Mouse (Mus musculus): ENCODE results near the gene Zfp3. TPM values are rescaled to one million over a fixed set of nuclear protein-coding genes. Genes with fewer than 3 reads are reported as not detected.
A peak's percentile ranks its signal among the peaks of the same experiment; 100 is the strongest.

Gene Zfp3
- polyA plus RNA-seq, 1 experiment from 2014 or later, result 4.9 TPM

- WGBS, result 83% methylated on average over 1 of the region's 1 CpGs
- ATAC-seq (ENCODE audit: low read depth), result no peak
- H3K4me1 ChIP-seq (replicated peaks; ENCODE audit: control insufficient read depth, insufficient read depth, low read length), result no peaks in the 10 kb centered on the region
Observed at GRCm38 (mm10) chr11:70792409-70792808, 28.4 kb downstream of the Zfp3 start.

GRCm38 (mm10) chr11:70802208-70802864, 38.3 kb downstream of the Zfp3 start:
- H3K9me3 ChIP-seq (ENCODE audit: control insufficient read depth, low read length), result no peaks in the 10 kb centered on the region
- H3K4me2 ChIP-seq (ENCODE audit: low read depth, low read length), result no peak overlapping the region
- H3K27ac ChIP-seq (ENCODE audit: low read length), result no peak overlapping the region
- no peak overlapping the region for H3K4me3 ChIP-seq (ENCODE audit: low read length)
- no peaks in the 10 kb centered on the region for H3K36me3 ChIP-seq (ENCODE audit: control insufficient read depth, insufficient read depth, low read length)
- ATAC-seq (ENCODE audit: low read depth), result no peak
- H3K4me1 ChIP-seq (replicated peaks; ENCODE audit: control insufficient read depth, insufficient read depth, low read length), result peaks cover 3% of the 10 kb centered on the region; the same call in 1 of the 2 replicates
- no peak overlapping the region for H3K9ac ChIP-seq (ENCODE audit: low read length)
- no peaks in the 10 kb centered on the region for H3K27me3 ChIP-seq (ENCODE audit: control insufficient read depth, insufficient read depth, low read depth, low read length)
- 90% methylated on average over 2 of the region's 2 CpGs for WGBS

More at GRCm38 (mm10) chr11:70792409-70792808, 28.4 kb downstream of the Zfp3 start:
- H3K9ac ChIP-seq (ENCODE audit: low read length), result no peak overlapping the region
- no peak overlapping the region for H3K4me3 ChIP-seq (ENCODE audit: low read length)
- H3K27ac ChIP-seq (ENCODE audit: low read length), result no peak overlapping the region
- no peaks in the 10 kb centered on the region for H3K9me3 ChIP-seq (ENCODE audit: control insufficient read depth, low read length)
- no peak overlapping the region for H3K4me2 ChIP-seq (ENCODE audit: low read depth, low read length)
- H3K27me3 ChIP-seq (ENCODE audit: control insufficient read depth, insufficient read depth, low read depth, low read length), result no peaks in the 10 kb centered on the region
- H3K36me3 ChIP-seq (ENCODE audit: control insufficient read depth, insufficient read depth, low read length), result no peaks in the 10 kb centered on the region

GRCm38 (mm10) chr11:70802865-70803261, 38.9 kb downstream of the Zfp3 start:
- H3K4me1 ChIP-seq (replicated peaks; ENCODE audit: control insufficient read depth, insufficient read depth, low read length), result peaks cover 3% of the 10 kb centered on the region; the same call in 1 of the 2 replicates
- H3K27me3 ChIP-seq (ENCODE audit: control insufficient read depth, insufficient read depth, low read depth, low read length), result no peaks in the 10 kb centered on the region
- WGBS, result 51% methylated on average over 2 of the region's 2 CpGs
- ATAC-seq (ENCODE audit: low read depth), result no peak
- H3K4me2 ChIP-seq (ENCODE audit: low read depth, low read length), result no peak overlapping the region
- H3K9me3 ChIP-seq (ENCODE audit: control insufficient read depth, low read length), result no peaks in the 10 kb centered on the region
- no peaks in the 10 kb centered on the region for H3K36me3 ChIP-seq (ENCODE audit: control insufficient read depth, insufficient read depth, low read length)
- no peak overlapping the region for H3K9ac ChIP-seq (ENCODE audit: low read length)
- no peak overlapping the region; the same call in 1 of the 2 replicates for H3K27ac ChIP-seq (ENCODE audit: low read length)
- H3K4me3 ChIP-seq (ENCODE audit: low read length), result no peak overlapping the region

GRCm38 (mm10) chr11:70803711-70804200, 39.7 kb downstream of the Zfp3 start:
- no peak overlapping the region for H3K9ac ChIP-seq (ENCODE audit: low read length)
- H3K4me1 ChIP-seq (replicated peaks; ENCODE audit: control insufficient read depth, insufficient read depth, low read length), result peaks cover 3% of the 10 kb centered on the region; the same call in 1 of the 2 replicates
- no peaks in the 10 kb centered on the region for H3K27me3 ChIP-seq (ENCODE audit: control insufficient read depth, insufficient read depth, low read depth, low read length)
- no peaks in the 10 kb centered on the region for H3K36me3 ChIP-seq (ENCODE audit: control insufficient read depth, insufficient read depth, low read length)
- ATAC-seq (ENCODE audit: low read depth), result no peak
- whole genome bisulfite sequencing, result 55% methylated on average over 6 of the region's 6 CpGs
- H3K27ac ChIP-seq (ENCODE audit: low read length), result no peak overlapping the region
- no peak overlapping the region for H3K4me2 ChIP-seq (ENCODE audit: low read depth, low read length)
- no peak overlapping the region for H3K4me3 ChIP-seq (ENCODE audit: low read length)
- H3K9me3 ChIP-seq (ENCODE audit: control insufficient read depth, low read length), result no peaks in the 10 kb centered on the region

GRCm38 (mm10) chr11:70804395-70804794, 40.4 kb downstream of the Zfp3 start:
- peaks cover 3% of the 10 kb centered on the region; the same call in 1 of the 2 replicates for H3K4me1 ChIP-seq (replicated peaks; ENCODE audit: control insufficient read depth, insufficient read depth, low read length)
- no peak overlapping the region for H3K4me2 ChIP-seq (ENCODE audit: low read depth, low read length)
- H3K27ac ChIP-seq (ENCODE audit: low read length), result no peak overlapping the region; the same call in 1 of the 2 replicates
- H3K27me3 ChIP-seq (ENCODE audit: control insufficient read depth, insufficient read depth, low read depth, low read length), result no peaks in the 10 kb centered on the region
- no peak for ATAC-seq (ENCODE audit: low read depth)
- H3K4me3 ChIP-seq (ENCODE audit: low read length), result no peak overlapping the region
- whole genome bisulfite sequencing, result 72% methylated on average over 3 of the region's 3 CpGs
- no peaks in the 10 kb centered on the region for H3K36me3 ChIP-seq (ENCODE audit: control insufficient read depth, insufficient read depth, low read length)
- H3K9me3 ChIP-seq (ENCODE audit: control insufficient read depth, low read length), result no peaks in the 10 kb centered on the region
- no peak overlapping the region for H3K9ac ChIP-seq (ENCODE audit: low read length)

GRCm38 (mm10) chr11:70805641-70806175, 41.7 kb downstream of the Zfp3 start:
- WGBS, result 63% methylated on average over 7 of the region's 8 CpGs
- ATAC-seq (ENCODE audit: low read depth), result no peak
- Histone ChIP-seq H3K27ac (ENCODE audit: low read length) (peak overlapping the region; percentile 27), H3K4me1 (replicated peaks; ENCODE audit: control insufficient read depth, insufficient read depth, low read length) (peaks cover 3% of the 10 kb centered on the region; the same call in 1 of the 2 replicates), H3K4me3 (ENCODE audit: low read length) (peak overlapping the region; percentile 5; the same call in 1 of the 2 replicates), H3K36me3 (ENCODE audit: control insufficient read depth, insufficient read depth, low read length) (no peaks in the 10 kb centered on the region), H3K9ac (ENCODE audit: low read length) (no peak overlapping the region), H3K4me2 (ENCODE audit: low read depth, low read length) (peak overlapping the region; percentile 34; the same call in 1 of the 2 replicates), H3K9me3 (ENCODE audit: control insufficient read depth, low read length) (no peaks in the 10 kb centered on the region), H3K27me3 (ENCODE audit: control insufficient read depth, insufficient read depth, low read depth, low read length) (no peaks in the 10 kb centered on the region)

- no peaks in the 10 kb centered on the region for H3K36me3 ChIP-seq (ENCODE audit: control insufficient read depth, insufficient read depth, low read length)
- H3K27ac ChIP-seq (ENCODE audit: low read length), result no peak overlapping the region
- H3K4me3 ChIP-seq (ENCODE audit: low read length), result no peak overlapping the region
- no peaks in the 10 kb centered on the region for H3K27me3 ChIP-seq (ENCODE audit: control insufficient read depth, insufficient read depth, low read depth, low read length)
- no peak overlapping the region for H3K4me2 ChIP-seq (ENCODE audit: low read depth, low read length)
- no peak for ATAC-seq (ENCODE audit: low read depth)
- WGBS, result 70% methylated on average over 4 of the region's 4 CpGs
- no peak overlapping the region for H3K9ac ChIP-seq (ENCODE audit: low read length)
- H3K9me3 ChIP-seq (ENCODE audit: control insufficient read depth, low read length), result no peaks in the 10 kb centered on the region
- H3K4me1 ChIP-seq (replicated peaks; ENCODE audit: control insufficient read depth, insufficient read depth, low read length), result peaks cover 3% of the 10 kb centered on the region; the same call in 1 of the 2 replicates
Observed at GRCm38 (mm10) chr11:70806697-70807096, 42.7 kb downstream of the Zfp3 start.

GRCm38 (mm10) chr11:70807630-70808029, 43.6 kb downstream of the Zfp3 start:
- Histone ChIP-seq H3K9me3 (ENCODE audit: control insufficient read depth, low read length) (no peaks in the 10 kb centered on the region), H3K27ac (ENCODE audit: low read length) (no peak overlapping the region), H3K4me2 (ENCODE audit: low read depth, low read length) (no peak overlapping the region), H3K36me3 (ENCODE audit: control insufficient read depth, insufficient read depth, low read length) (no peaks in the 10 kb centered on the region), H3K27me3 (ENCODE audit: control insufficient read depth, insufficient read depth, low read depth, low read length) (no peaks in the 10 kb centered on the region), H3K4me1 (replicated peaks; ENCODE audit: control insufficient read depth, insufficient read depth, low read length) (peaks cover 3% of the 10 kb centered on the region; the same call in 1 of the 2 replicates), H3K9ac (ENCODE audit: low read length) (no peak overlapping the region), H3K4me3 (ENCODE audit: low read length) (no peak overlapping the region)
- WGBS, result 83% methylated on average over 4 of the region's 4 CpGs
- ATAC-seq (ENCODE audit: low read depth), result no peak

GRCm38 (mm10) chr11:70808101-70808500, 44.1 kb downstream of the Zfp3 start:
- Histone ChIP-seq H3K9ac (ENCODE audit: low read length) (no peak overlapping the region), H3K4me3 (ENCODE audit: low read length) (no peak overlapping the region), H3K9me3 (ENCODE audit: control insufficient read depth, low read length) (no peaks in the 10 kb centered on the region), H3K27me3 (ENCODE audit: control insufficient read depth, insufficient read depth, low read depth, low read length) (no peaks in the 10 kb centered on the region), H3K4me1 (replicated peaks; ENCODE audit: control insufficient read depth, insufficient read depth, low read length) (peaks cover 3% of the 10 kb centered on the region; the same call in 1 of the 2 replicates), H3K36me3 (ENCODE audit: control insufficient read depth, insufficient read depth, low read length) (no peaks in the 10 kb centered on the region), H3K27ac (ENCODE audit: low read length) (no peak overlapping the region), H3K4me2 (ENCODE audit: low read depth, low read length) (no peak overlapping the region)
- ATAC-seq (ENCODE audit: low read depth), result no peak
- WGBS, result 69% methylated on average over 3 of the region's 3 CpGs

Measured in lung, embryonic 16.5 days (tissue).